Mouse (Mus musculus) G1E (cell line): ENCODE data around the gene Scml4. TPM values are rescaled to one million over a fixed set of nuclear protein-coding genes. Genes with fewer than 3 reads are reported as not detected.

Source experiments
- ATAC-seq: 2 replicates; pipeline ENCODE4 v1.8.0; 2016; ENCODE audit warnings: mild to moderate bottlenecking; ENCODE audit not compliant: insufficient number of reproducible peaks, poor library complexity, low FRiP score, severe bottlenecking; ENCODE audit errors: extremely low read depth
- DNase-seq: peaks from one replicate; pipeline ENCODE4 v3.0.0; 2012; ENCODE audit warnings: low spot score
- H3K27me3 ChIP-seq: 2 replicates; pipeline ENCODE4 v1.6.1; 2012; ENCODE audit warnings: mild to moderate bottlenecking, low read length, inconsistent platforms; ENCODE audit not compliant: insufficient read depth
- H3K36me3 ChIP-seq: replicated peaks from 2 replicates; pipeline ENCODE3; 2012; ENCODE audit warnings: mild to moderate bottlenecking, inconsistent platforms
- H3K4me1 ChIP-seq: 2 replicates; pipeline ENCODE4 v1.6.1; 2012; ENCODE audit warnings: low read depth, low read length, inconsistent platforms, mixed read lengths; ENCODE audit not compliant: insufficient read depth
- H3K4me3 ChIP-seq: 2 replicates; pipeline ENCODE4 v1.5.1; 2012; ENCODE audit warnings: low read depth, mild to moderate bottlenecking, inconsistent platforms, low read length, moderate library complexity, mixed read lengths
- H3K9me3 ChIP-seq: replicated peaks from 2 replicates; pipeline ENCODE4 v1.6.1; 2012; ENCODE audit warnings: inconsistent platforms
- CTCF ChIP-seq: IDR thresholded peaks from 2 replicates; pipeline ENCODE4 v1.5.1; 2012; ENCODE audit warnings: low read depth, low read length, inconsistent platforms, mixed read lengths
- GATA1 ChIP-seq: IDR thresholded peaks from 2 replicates; pipeline ENCODE4 v1.6.1; 2012; ENCODE audit warnings: borderline replicate concordance, low read length, inconsistent platforms, mixed read lengths
- GATA2 ChIP-seq: IDR thresholded peaks from 2 replicates; pipeline ENCODE4 v1.6.1; 2012; ENCODE audit warnings: low read depth, low read length, inconsistent platforms, borderline replicate concordance
- POLR2AphosphoS5 ChIP-seq: IDR thresholded peaks from 2 replicates; pipeline ENCODE4 v1.6.1; 2012; ENCODE audit warnings: low read depth, low read length, inconsistent platforms; ENCODE audit not compliant: insufficient replicate concordance
- TAL1 ChIP-seq: conservative IDR thresholded peaks from 2 replicates; pipeline ENCODE4 v1.6.1; 2012; ENCODE audit warnings: low read depth, low read length, inconsistent platforms, mixed read lengths
- polyA plus RNA-seq: library from polyadenylated mRNA; stranded (reverse); fragments of >175 nt; gene quantifications from 2 replicates; pipeline ENCODE4 v1.2.3, GENCODE M21; 2012
- total RNA-seq, 2 experiments: library from RNA; stranded (forward) in 1 of 2; stranded (reverse) in 1 of 2; fragments of 200-1000 nt in 1 of 2; fragments of >200 nt in 1 of 2; fragmentation: Nextera tagmentation in 1 of 2; gene quantifications; 2 replicates each; pipeline ENCODE4 v1.2.3; 2014 to 2017

The Scml4 gene
- total and polyA plus RNA-seq, 3 experiments = not detected

- DNase-seq = no peak
These were observed 145.5 kb downstream of the Scml4 start for GRCm38 (mm10) chr10:43005677-43006076.

GRCm38 (mm10) chr10:43006534-43006933 is 146.4 kb downstream of the Scml4 start:
- Histone ChIP-seq H3K27me3 (0 out of 2 replicates have a peak, but pooled peaks cover 4% of the 10 kb centered on the region), H3K4me3 (no peak overlapping the region), H3K36me3 (no peaks in the 10 kb centered on the region), H3K4me1 (no peaks in the 10 kb centered on the region), H3K9me3 (no peaks in the 10 kb centered on the region)
- ATAC-seq (no peak), DNase-seq (no peak)
- no peak for TF ChIP-seq CTCF
- no peak for TF ChIP-seq GATA1
- TF ChIP-seq GATA2 = no peak
- no peak for TF ChIP-seq TAL1
- no peak for TF ChIP-seq POLR2AphosphoS5

More at GRCm38 (mm10) chr10:43005677-43006076, 145.5 kb downstream of the Scml4 start:
- TF ChIP-seq GATA2 = no peak
- no peak for TF ChIP-seq TAL1
- TF ChIP-seq CTCF = no peak
- no peak for TF ChIP-seq POLR2AphosphoS5
- no peaks in the 10 kb centered on the region for H3K36me3 ChIP-seq
- no peaks in the 10 kb centered on the region for H3K9me3 ChIP-seq
- no peaks in the 10 kb centered on the region for H3K4me1 ChIP-seq
- 0 out of 2 replicates have a peak, but pooled peaks cover 4% of the 10 kb centered on the region for H3K27me3 ChIP-seq
- H3K4me3 ChIP-seq = no peak overlapping the region
- no peak for ATAC-seq

GRCm38 (mm10) chr10:43008116-43008515 is 147.9 kb downstream of the Scml4 start:
- TF ChIP-seq POLR2AphosphoS5 = no peak
- TF ChIP-seq GATA2 = no peak
- TF ChIP-seq GATA1 = no peak
- TF ChIP-seq TAL1 = no peak
- no peak for TF ChIP-seq CTCF
- H3K4me3 ChIP-seq = no peak overlapping the region
- H3K9me3 ChIP-seq = no peaks in the 10 kb centered on the region
- no peaks in the 10 kb centered on the region for H3K4me1 ChIP-seq
- no peak for DNase-seq
- no peak for ATAC-seq
- 0 out of 2 replicates have a peak, but pooled peaks cover 4% of the 10 kb centered on the region for H3K27me3 ChIP-seq
- no peaks in the 10 kb centered on the region for H3K36me3 ChIP-seq

Other genes with a start within 250 kb of the Scml4 start
- 17.5 and 19.8 TPM in 2 replicates for gene Sec63, start 98.9 kb upstream of the Scml4 start, total RNA-seq (2014; fragmentation: Nextera tagmentation)
- gene Sec63, start 98.9 kb upstream of the Scml4 start, total RNA-seq (2017) = 10.5 and 15.6 TPM in 2 replicates
- 3.7 and 4.0 TPM in 2 replicates for gene Sec63, start 98.9 kb upstream of the Scml4 start, polyA plus RNA-seq